Mouse (Mus musculus) MEL (cell line): Measurements from ENCODE around the gene Sec23ip. TPM values are rescaled to one million over a fixed set of nuclear protein-coding genes. Genes with fewer than 3 reads are reported as not detected.

Experiments used
- DNase-seq: peaks from one replicate; pipeline ENCODE4 v3.0.0; 2011; ENCODE audit warnings: low read depth, low spot score
- H3K27ac ChIP-seq: 2 replicates; pipeline ENCODE4 v1.5.1; 2012; ENCODE audit warnings: low read depth, mild to moderate bottlenecking, control low read depth, low read length, moderate library complexity; ENCODE audit not compliant: control insufficient read depth
- H3K27me3 ChIP-seq, 2 experiments: fragments of 150-350 bp in 1 of 2; sonication (generic) in 1 of 2; 2 replicates each; pipeline ENCODE4 v1.6.1; 2012; ENCODE audit warnings: low read length in 2 of 2, mild to moderate bottlenecking in 2 of 2, improper control_type of control experiment in 1 of 2, moderate library complexity in 1 of 2; ENCODE audit not compliant: insufficient read depth in 2 of 2, control insufficient read depth in 1 of 2
- H3K36me3 ChIP-seq, 2 experiments: 2 replicates each; pipeline ENCODE4 v1.6.1; 2012 to 2014; ENCODE audit warnings: low read length in 2 of 2, improper control_type of control experiment in 1 of 2, inconsistent platforms in 1 of 2, mild to moderate bottlenecking in 1 of 2; ENCODE audit not compliant: insufficient read depth in 2 of 2, control insufficient read depth in 1 of 2
- H3K4me1 ChIP-seq, 2 experiments: fragments of 150-350 bp in 1 of 2; sonication (generic) in 1 of 2; 2 replicates each; pipeline ENCODE4 v1.6.1; 2012; ENCODE audit warnings: low read length in 2 of 2, improper control_type of control experiment in 1 of 2, mild to moderate bottlenecking in 1 of 2; ENCODE audit not compliant: insufficient read depth in 2 of 2, control insufficient read depth in 1 of 2
- H3K4me3 ChIP-seq, 2 experiments: fragments of 150-350 bp in 1 of 2; sonication (generic) in 1 of 2; 2 replicates each; pipeline ENCODE4 v1.5.1; 2012; ENCODE audit warnings: low read depth in 2 of 2, low read length in 2 of 2, mild to moderate bottlenecking in 2 of 2, moderate library complexity in 2 of 2, control low read depth in 1 of 2, improper control_type of control experiment in 1 of 2; ENCODE audit not compliant: control insufficient read depth in 1 of 2, insufficient read depth in 1 of 2
- H3K79me2 ChIP-seq: 2 replicates; pipeline ENCODE4 v1.6.1; 2012; ENCODE audit warnings: mild to moderate bottlenecking, low read length, moderate library complexity; ENCODE audit not compliant: control insufficient read depth, poor library complexity, insufficient read depth
- H3K9ac ChIP-seq: 2 replicates; pipeline ENCODE4 v1.6.1; 2012; ENCODE audit warnings: low read depth, mild to moderate bottlenecking, control low read depth, low read length, moderate library complexity; ENCODE audit not compliant: control insufficient read depth, poor library complexity, severe bottlenecking
- H3K9me3 ChIP-seq: fragments of 150-350 bp; sonication (generic); replicated peaks from 2 replicates; pipeline ENCODE4 v1.6.1; 2012; ENCODE audit warnings: mild to moderate bottlenecking, low read length, improper control_type of control experiment, moderate library complexity; ENCODE audit not compliant: insufficient read depth
- CHD2 ChIP-seq: IDR thresholded peaks from 2 replicates; pipeline ENCODE4 v1.6.1; 2011; ENCODE audit warnings: low read length, improper control_type of control experiment
- E2F4 ChIP-seq: IDR thresholded peaks from 2 replicates; pipeline ENCODE4 v1.6.1; 2011; ENCODE audit warnings: low read depth, low read length, improper control_type of control experiment, borderline replicate concordance
- ELF1 ChIP-seq: IDR thresholded peaks from 2 replicates; pipeline ENCODE4 v1.6.1; 2014; ENCODE audit warnings: low read depth, mild to moderate bottlenecking, inconsistent platforms, low read length, improper control_type of control experiment, moderate library complexity
- EP300 ChIP-seq, 2 experiments: IDR thresholded peaks; 2 replicates each; pipeline ENCODE4 v1.6.1; 2011; ENCODE audit warnings: improper control_type of control experiment in 2 of 2, low read length in 2 of 2, low read depth in 1 of 2, mild to moderate bottlenecking in 1 of 2
- ETS1 ChIP-seq: IDR thresholded peaks from 2 replicates; pipeline ENCODE4 v1.6.1; 2012; ENCODE audit warnings: low read depth, mild to moderate bottlenecking, inconsistent platforms, low read length, improper control_type of control experiment, moderate library complexity
- GABPA ChIP-seq: IDR thresholded peaks from 2 replicates; pipeline ENCODE4 v1.6.1; 2012; ENCODE audit warnings: low read depth, mild to moderate bottlenecking, inconsistent platforms, low read length, improper control_type of control experiment, moderate library complexity
- GATA1 ChIP-seq: IDR thresholded peaks from 2 replicates; pipeline ENCODE4 v1.6.1; 2011; ENCODE audit warnings: low read depth, low read length, improper control_type of control experiment
- KAT2A ChIP-seq: conservative IDR thresholded peaks from 2 replicates; pipeline ENCODE4 v1.6.1; 2012; ENCODE audit warnings: low read depth, low read length, improper control_type of control experiment, inconsistent platforms
- MAFK ChIP-seq: IDR thresholded peaks from 2 replicates; pipeline ENCODE4 v1.6.1; 2011; ENCODE audit warnings: low read depth, mild to moderate bottlenecking, low read length, improper control_type of control experiment, borderline replicate concordance
- MAX ChIP-seq: IDR thresholded peaks from 2 replicates; pipeline ENCODE4 v1.6.1; 2011; ENCODE audit warnings: low read length, improper control_type of control experiment
- MAZ ChIP-seq: IDR thresholded peaks from 2 replicates; pipeline ENCODE4 v1.6.1; 2012; ENCODE audit warnings: low read depth, mild to moderate bottlenecking, inconsistent platforms, low read length, improper control_type of control experiment
- MEF2A ChIP-seq: IDR thresholded peaks from 2 replicates; pipeline ENCODE4 v1.6.1; 2014; ENCODE audit warnings: low read depth, mild to moderate bottlenecking, inconsistent platforms, low read length, improper control_type of control experiment; ENCODE audit not compliant: poor library complexity, insufficient replicate concordance, severe bottlenecking; ENCODE audit errors: extremely low read depth
- MXI1 ChIP-seq: IDR thresholded peaks from 2 replicates; pipeline ENCODE4 v1.6.1; 2011; ENCODE audit warnings: mild to moderate bottlenecking, low read depth, low read length, improper control_type of control experiment
- MYB ChIP-seq: IDR thresholded peaks from 2 replicates; pipeline ENCODE4 v1.6.1; 2011; ENCODE audit warnings: mild to moderate bottlenecking, low read depth, low read length, improper control_type of control experiment
- MYC ChIP-seq: IDR thresholded peaks from 2 replicates; pipeline ENCODE4 v1.6.1; 2011; ENCODE audit warnings: low read depth, mild to moderate bottlenecking, low read length, improper control_type of control experiment, moderate library complexity
- POLR2A ChIP-seq, 2 experiments: IDR thresholded peaks; 2 replicates each; pipeline ENCODE4 v1.6.1; 2011 to 2012; ENCODE audit warnings: low read length in 2 of 2, mild to moderate bottlenecking in 2 of 2, control low read depth in 1 of 2, improper control_type of control experiment in 1 of 2, low read depth in 1 of 2, moderate library complexity in 1 of 2; ENCODE audit not compliant: control insufficient read depth in 1 of 2, insufficient read depth in 1 of 2, poor library complexity in 1 of 2
- POLR2AphosphoS2 ChIP-seq: IDR thresholded peaks from 2 replicates; pipeline ENCODE4 v1.6.1; 2011; ENCODE audit warnings: low read length, improper control_type of control experiment
- POLR2AphosphoS5 ChIP-seq: IDR thresholded peaks from 2 replicates; pipeline ENCODE4 v1.6.1; 2012; ENCODE audit warnings: low read depth, borderline replicate concordance, mild to moderate bottlenecking, inconsistent platforms, low read length, moderate library complexity, mixed read lengths
- RAD21 ChIP-seq: IDR thresholded peaks from 2 replicates; pipeline ENCODE4 v1.6.1; 2011; ENCODE audit warnings: mild to moderate bottlenecking, low read depth, low read length, improper control_type of control experiment
- SIN3A ChIP-seq: IDR thresholded peaks from 2 replicates; pipeline ENCODE4 v1.6.1; 2012; ENCODE audit warnings: low read length, improper control_type of control experiment, inconsistent platforms
- SMC3 ChIP-seq: IDR thresholded peaks from 2 replicates; pipeline ENCODE4 v1.6.1; 2011; ENCODE audit warnings: low read depth, low read length, improper control_type of control experiment
- TAL1 ChIP-seq: IDR thresholded peaks from 2 replicates; pipeline ENCODE4 v1.6.1; 2012; ENCODE audit warnings: mild to moderate bottlenecking, inconsistent platforms, low read length, moderate library complexity, mixed read lengths
- TBP ChIP-seq: IDR thresholded peaks from 2 replicates; pipeline ENCODE4 v1.8.0; 2011; ENCODE audit warnings: low read depth, low read length, improper control_type of control experiment
- TCF12 ChIP-seq: IDR thresholded peaks from 2 replicates; pipeline ENCODE4 v1.6.1; 2014; ENCODE audit warnings: low read depth, mild to moderate bottlenecking, inconsistent platforms, low read length, improper control_type of control experiment, moderate library complexity
- UBTF ChIP-seq: IDR thresholded peaks from 2 replicates; pipeline ENCODE4 v1.6.1; 2012; ENCODE audit warnings: low read depth, mild to moderate bottlenecking, inconsistent platforms, low read length, improper control_type of control experiment, moderate library complexity, borderline replicate concordance; ENCODE audit not compliant: insufficient read depth
- USF2 ChIP-seq, 2 experiments: IDR thresholded peaks; 2 replicates each; pipeline ENCODE4 v1.6.1; 2011 to 2012; ENCODE audit warnings: improper control_type of control experiment in 2 of 2, low read length in 2 of 2, borderline replicate concordance in 1 of 2, inconsistent platforms in 1 of 2, low read depth in 1 of 2, mild to moderate bottlenecking in 1 of 2; ENCODE audit not compliant: insufficient read depth in 1 of 2
- ZC3H11A ChIP-seq: IDR thresholded peaks from 2 replicates; pipeline ENCODE4 v1.6.1; 2012; ENCODE audit warnings: low read depth, mild to moderate bottlenecking, inconsistent platforms, low read length, improper control_type of control experiment
- ZKSCAN1 ChIP-seq: IDR thresholded peaks from 2 replicates; pipeline ENCODE4 v1.6.1; 2012; ENCODE audit warnings: low read depth, mild to moderate bottlenecking, inconsistent platforms, low read length, improper control_type of control experiment, moderate library complexity
- ZNF384 ChIP-seq: IDR thresholded peaks from 2 replicates; pipeline ENCODE4 v1.6.1; 2012; ENCODE audit warnings: low read depth, mild to moderate bottlenecking, inconsistent platforms, low read length, improper control_type of control experiment
- polyA plus RNA-seq, 2 experiments: library from polyadenylated mRNA; stranded (reverse) in 1 of 2; unstranded in 1 of 2; fragments of >175 nt in 1 of 2; fragments of >200 nt in 1 of 2; gene quantifications; 2 replicates each; pipeline versions ENCODE4 v1.2.1 to v1.2.4; 2012; ENCODE audit warnings: low replicate concordance in 2 of 2, low read depth in 1 of 2; ENCODE audit not compliant: insufficient read length in 2 of 2, insufficient read depth in 1 of 2, missing spikeins in 1 of 2
- total RNA-seq: library from RNA; depleted of rRNA; stranded (reverse); fragments of 300-350 nt; gene quantifications from 2 replicates; pipeline ENCODE4 v1.2.3, GENCODE M21; 2012

Gene Sec23ip
- total and polyA plus RNA-seq, 3 experiments, result 21.2 to 43.7 TPM; not detected in 1

- Histone ChIP-seq H3K36me3 (peaks cover 0 to 32% of the 10 kb centered on the region in 2 experiments; a peak in 2 of 4 replicates), H3K4me3 (no peak overlapping the region), H3K9ac (no peak overlapping the region), H3K79me2 (no peaks in the 10 kb centered on the region), H3K9me3 (no peaks in the 10 kb centered on the region), H3K27me3 (no peaks in the 10 kb centered on the region), H3K27ac (no peak overlapping the region), H3K4me1 (no peaks in the 10 kb centered on the region)
- DNase-seq, result no peak
- TF ChIP-seq GABPA (no peak), TBP (no peak), EP300 (IDR thresholded peaks at IDR 0.05; ENCODE audit: low read depth in 1 of 2, low read length in 2 of 2) (no peak), MXI1 (no peak), POLR2A (IDR thresholded peaks at IDR 0.05; ENCODE audit: control insufficient read depth in 1 of 2, insufficient read depth in 1 of 2, low read depth in 1 of 2, low read length in 2 of 2, poor library complexity in 1 of 2) (no peak), RAD21 (no peak), MAFK (no peak), CHD2 (no peak), ELF1 (no peak), ZC3H11A (no peak), E2F4 (no peak), POLR2AphosphoS5 (no peak), KAT2A (no peak), MAX (no peak), TAL1 (no peak), SMC3 (no peak), GATA1 (no peak), ETS1 (no peak), MYC (no peak), MEF2A (no peak)
Measured at GRCm38 (mm10) chr7:128781846-128782245, 37.1 kb downstream of the Sec23ip start.

GRCm38 (mm10) chr7:128790045-128790444, 45.3 kb downstream of the Sec23ip start:
- H3K9me3 ChIP-seq, result no peaks in the 10 kb centered on the region
- no peaks in the 10 kb centered on the region for H3K4me1 ChIP-seq
- H3K27me3 ChIP-seq, result no peaks in the 10 kb centered on the region
- no peak for TF ChIP-seq GATA1
- TF ChIP-seq TAL1, result no peak
- TF ChIP-seq ZKSCAN1, result no peak
- no peak for TF ChIP-seq UBTF
- no peak for TF ChIP-seq MYC
- no peak for TF ChIP-seq MYB
- no peak for TF ChIP-seq ZNF384
- no peak for TF ChIP-seq MAFK
- TF ChIP-seq POLR2AphosphoS2, result no peak
- no peak for TF ChIP-seq E2F4
- TF ChIP-seq SIN3A, result no peak
- TF ChIP-seq USF2 (IDR thresholded peaks at IDR 0.05; ENCODE audit: borderline replicate concordance in 1 of 2, insufficient read depth in 1 of 2, low read depth in 1 of 2, low read length in 2 of 2), result no peak
- TF ChIP-seq TCF12, result no peak
- TF ChIP-seq MAZ, result no peak
- TF ChIP-seq MEF2A, result no peak
- TF ChIP-seq POLR2AphosphoS5, result no peak
- H3K79me2 ChIP-seq, result no peaks in the 10 kb centered on the region
- H3K27ac ChIP-seq, result no peak overlapping the region
- no peak overlapping the region for H3K4me3 ChIP-seq
- DNase-seq, result no peak
- H3K9ac ChIP-seq, result no peak overlapping the region
- H3K36me3 ChIP-seq, result peaks cover 0 to 2% of the 10 kb centered on the region in 2 experiments; a peak in 1 of 4 replicates
